Mouse (Mus musculus): ENCODE results near the gene Rae1. TPM values are rescaled to one million over a fixed set of nuclear protein-coding genes. Genes with fewer than 3 reads are reported as not detected.
A peak's percentile ranks its signal among the peaks of the same experiment; 100 is the strongest.

The Rae1 gene
- polyA plus RNA-seq, 2 experiments, result 123 to 130 TPM

DNA sequence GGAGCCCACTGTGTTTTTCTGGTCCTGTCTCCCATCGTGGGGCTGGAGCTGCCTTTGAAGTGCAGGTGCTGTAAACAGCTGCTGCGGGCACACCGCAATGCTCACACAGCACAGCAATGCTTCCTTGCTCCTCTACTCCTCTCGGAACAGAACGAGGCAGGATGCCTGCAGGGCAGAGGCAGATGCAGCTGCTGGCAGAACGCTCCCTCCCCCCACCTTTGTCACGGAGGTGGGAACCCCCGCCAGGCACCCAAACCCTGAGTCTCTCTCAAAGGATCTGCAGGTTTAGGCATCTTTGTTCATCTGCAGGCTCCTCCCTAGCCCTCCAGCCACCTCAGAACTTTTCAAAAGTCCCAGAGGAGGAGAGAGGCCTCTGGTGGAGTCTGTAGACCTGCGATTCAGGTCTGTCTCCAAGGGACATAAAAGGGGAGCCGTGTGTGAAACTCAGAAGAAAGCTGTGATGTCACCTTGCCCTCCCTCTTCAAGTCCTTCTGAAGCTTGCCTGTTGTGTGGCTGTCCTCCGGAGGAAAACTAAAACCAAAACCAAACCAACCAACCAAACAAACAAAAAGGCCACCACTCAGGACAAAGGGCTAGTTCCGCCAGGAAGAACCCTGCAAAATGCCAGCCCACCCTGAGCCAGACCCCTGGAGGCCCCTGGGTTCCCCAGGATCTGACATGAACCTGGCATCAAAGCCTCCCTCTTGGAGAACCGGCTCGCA is 22.3 kb upstream of the Rae1 start, which contains the start of gene Spo11:
Gene Spo11 (plus strand): TSS at position 292 of the 722 bp plus-strand sequence.
- no peaks in the 10 kb centered on the region for H3K36me3 ChIP-seq (ENCODE audit: control insufficient read depth, insufficient read depth, low read length)
- peak; percentile 41; the same call in 1 of the 2 replicates for ATAC-seq (ENCODE audit: low FRiP score, low read depth)
- H3K27me3 ChIP-seq (ENCODE audit: control insufficient read depth, insufficient read depth, low read length), result no peaks in the 10 kb centered on the region
- peak within 1 kb of the TSS; percentile 27; the same call in 1 of the 2 replicates for H3K4me2 ChIP-seq (replicated peaks; ENCODE audit: low read depth, low read length, severe bottlenecking)
- 13% methylated on average over 14 of the region's 14 CpGs for WGBS
- peaks cover 15% of the 10 kb centered on the region for H3K4me1 ChIP-seq (ENCODE audit: control insufficient read depth, insufficient read depth, low read length)
- H3K9ac ChIP-seq (ENCODE audit: low read depth, low read length, severe bottlenecking), result peak within 1 kb of the TSS; percentile 38; the same call in 1 of the 2 replicates
- TF ChIP-seq POLR2A (IDR thresholded peaks at IDR 0.05; ENCODE audit: borderline replicate concordance, extremely low read depth, insufficient read depth, insufficient read length), result no peak
- H3K4me3 ChIP-seq (replicated peaks; ENCODE audit: low read length), result no peak within 1 kb of the TSS
- peak; percentile 52 for DNase-seq (ENCODE audit: low spot score)
- peaks cover 3% of the 10 kb centered on the region; the same call in 1 of the 2 replicates for H3K9me3 ChIP-seq (ENCODE audit: control insufficient read depth, low read length)
- no peak within 1 kb of the TSS for H3K27ac ChIP-seq (replicated peaks; ENCODE audit: low read depth, low read length)

DNA sequence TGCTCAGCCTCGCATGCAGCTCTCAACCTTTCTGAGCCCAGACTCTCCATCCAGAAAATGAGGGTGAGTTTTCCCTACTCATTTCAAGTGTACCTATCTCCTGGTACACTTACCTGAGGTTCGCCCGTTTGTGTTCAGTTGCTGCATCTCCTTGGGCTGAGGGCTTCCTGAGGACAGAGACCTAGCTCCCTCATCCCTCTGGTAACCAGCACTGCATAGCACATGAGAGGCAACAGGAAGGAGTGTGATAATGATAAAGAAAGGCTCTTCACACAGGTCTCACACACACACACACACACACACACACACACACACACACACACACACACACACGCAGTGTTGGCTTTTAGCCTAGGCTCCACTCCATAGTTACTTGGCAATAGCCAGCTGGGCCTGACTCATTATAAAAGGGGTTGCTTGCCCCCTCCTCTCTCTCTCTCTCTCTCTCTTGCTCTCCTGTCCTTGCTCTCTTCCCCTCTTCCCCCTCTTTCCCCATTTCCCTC is 21.7 kb upstream of the Rae1 start:
- Histone ChIP-seq H3K4me1 (ENCODE audit: control insufficient read depth, insufficient read depth, low read length) (peaks cover 15% of the 10 kb centered on the region), H3K4me2 (replicated peaks; ENCODE audit: low read depth, low read length, severe bottlenecking) (no peak overlapping the region), H3K9me3 (ENCODE audit: control insufficient read depth, low read length) (peaks cover 3% of the 10 kb centered on the region; the same call in 1 of the 2 replicates), H3K4me3 (replicated peaks; ENCODE audit: low read length) (no peak overlapping the region), H3K36me3 (ENCODE audit: control insufficient read depth, insufficient read depth, low read length) (no peaks in the 10 kb centered on the region), H3K27me3 (ENCODE audit: control insufficient read depth, insufficient read depth, low read length) (no peaks in the 10 kb centered on the region), H3K27ac (replicated peaks; ENCODE audit: low read depth, low read length) (no peak overlapping the region), H3K9ac (ENCODE audit: low read depth, low read length, severe bottlenecking) (no peak overlapping the region)
- 59% methylated on average over 3 of the region's 4 CpGs for WGBS
- DNase-seq (ENCODE audit: low spot score), result no peak
- TF ChIP-seq POLR2A (IDR thresholded peaks at IDR 0.05; ENCODE audit: borderline replicate concordance, extremely low read depth, insufficient read depth, insufficient read length), result no peak
- ATAC-seq (ENCODE audit: low FRiP score, low read depth), result no peak

DNA sequence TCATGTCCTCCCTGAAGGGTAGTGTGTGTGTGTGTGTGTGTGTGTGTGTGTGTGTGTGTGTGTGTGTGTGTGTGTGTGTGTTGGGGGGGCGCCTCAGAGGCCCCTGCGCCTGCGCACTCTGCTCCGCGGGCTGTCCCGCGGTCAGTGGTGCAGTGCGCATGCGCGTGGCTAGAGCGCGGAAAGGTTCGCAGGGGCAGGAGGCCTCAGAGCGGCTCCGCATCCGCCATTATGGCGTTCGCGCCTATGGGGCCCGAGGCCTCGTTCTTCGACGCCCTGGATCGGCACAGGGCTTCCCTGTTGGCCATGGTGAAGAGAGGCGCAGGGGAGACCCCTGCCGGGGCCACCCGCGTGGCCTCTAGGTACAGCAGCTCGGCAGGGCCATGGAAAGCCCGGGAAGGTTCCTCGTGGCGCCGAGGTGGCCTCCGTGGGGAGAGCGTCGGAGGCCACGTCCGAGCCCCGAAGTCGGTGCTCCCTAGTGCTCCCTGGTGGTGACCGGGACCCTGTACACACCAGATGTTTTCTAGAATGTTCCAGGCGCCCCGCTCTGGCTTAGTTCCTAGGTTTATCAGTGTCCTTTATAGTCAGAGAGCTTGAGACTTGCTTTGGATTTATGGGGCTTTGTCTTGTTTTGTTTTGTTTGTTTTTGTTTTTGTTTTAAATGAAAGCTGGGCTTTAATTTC is 20.1 kb upstream of the Rae1 start:
- H3K27ac ChIP-seq (replicated peaks; ENCODE audit: low read depth, low read length), result no peak overlapping the region
- ATAC-seq (ENCODE audit: low FRiP score, low read depth) (no peak), DNase-seq (ENCODE audit: low spot score) (no peak)
- H3K4me3 ChIP-seq (replicated peaks; ENCODE audit: low read length), result no peak overlapping the region
- no peak for TF ChIP-seq POLR2A (IDR thresholded peaks at IDR 0.05; ENCODE audit: borderline replicate concordance, extremely low read depth, insufficient read depth, insufficient read length)
- WGBS, result 93% methylated on average over 40 of the region's 43 CpGs
- no peak overlapping the region for H3K4me2 ChIP-seq (replicated peaks; ENCODE audit: low read depth, low read length, severe bottlenecking)
- H3K36me3 ChIP-seq (ENCODE audit: control insufficient read depth, insufficient read depth, low read length), result no peaks in the 10 kb centered on the region
- H3K27me3 ChIP-seq (ENCODE audit: control insufficient read depth, insufficient read depth, low read length), result no peaks in the 10 kb centered on the region
- peaks cover 3% of the 10 kb centered on the region; the same call in 1 of the 2 replicates for H3K9me3 ChIP-seq (ENCODE audit: control insufficient read depth, low read length)
- H3K9ac ChIP-seq (ENCODE audit: low read depth, low read length, severe bottlenecking), result no peak overlapping the region
- peaks cover 15% of the 10 kb centered on the region for H3K4me1 ChIP-seq (ENCODE audit: control insufficient read depth, insufficient read depth, low read length)

DNA sequence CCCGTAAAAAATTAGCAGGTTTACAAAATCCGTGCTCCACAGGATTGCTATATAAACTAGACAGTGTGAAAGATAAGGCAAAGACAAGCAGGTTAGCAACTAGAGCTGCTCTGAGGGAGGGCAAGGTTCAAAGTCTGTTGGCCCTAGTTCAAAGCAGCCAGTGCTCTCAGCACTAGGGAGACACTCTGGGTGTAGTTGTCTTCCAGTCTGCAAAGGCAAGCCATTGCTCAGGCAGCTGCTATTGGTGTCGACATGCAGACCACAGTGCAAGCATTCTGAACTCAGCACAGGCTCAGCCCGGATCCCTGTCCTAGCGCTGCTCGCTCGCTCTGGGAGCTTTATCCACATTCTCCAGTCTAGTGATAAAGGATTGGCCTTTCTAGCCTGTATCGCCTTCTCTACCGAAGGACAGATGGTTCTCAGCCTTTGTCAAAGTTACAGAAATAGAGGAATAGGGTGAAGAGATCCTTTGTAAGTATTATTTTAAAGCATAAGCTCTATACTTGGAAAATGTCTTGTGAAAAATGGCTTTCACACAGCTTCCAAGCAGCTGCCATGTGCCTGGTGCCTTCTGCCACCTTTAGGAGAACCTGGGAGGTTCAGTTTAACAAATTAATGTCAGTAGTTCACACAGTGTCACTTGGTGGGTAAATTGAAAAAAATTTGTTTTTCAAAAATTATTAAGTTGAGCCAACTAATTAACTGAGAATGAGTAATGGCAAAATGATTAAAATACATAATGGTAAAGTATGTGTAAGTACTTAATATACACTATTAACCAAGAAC is 16.9 kb upstream of the Rae1 start:
- ATAC-seq (ENCODE audit: low FRiP score, low read depth), result no peak
- no peak for TF ChIP-seq POLR2A (IDR thresholded peaks at IDR 0.05; ENCODE audit: borderline replicate concordance, extremely low read depth, insufficient read depth, insufficient read length)
- Histone ChIP-seq H3K9ac (ENCODE audit: low read depth, low read length, severe bottlenecking) (no peak overlapping the region), H3K4me3 (replicated peaks; ENCODE audit: low read length) (no peak overlapping the region), H3K4me2 (replicated peaks; ENCODE audit: low read depth, low read length, severe bottlenecking) (no peak overlapping the region), H3K9me3 (ENCODE audit: control insufficient read depth, low read length) (peaks cover 3% of the 10 kb centered on the region; the same call in 1 of the 2 replicates), H3K36me3 (ENCODE audit: control insufficient read depth, insufficient read depth, low read length) (no peaks in the 10 kb centered on the region), H3K27ac (replicated peaks; ENCODE audit: low read depth, low read length) (no peak overlapping the region), H3K27me3 (ENCODE audit: control insufficient read depth, insufficient read depth, low read length) (no peaks in the 10 kb centered on the region), H3K4me1 (ENCODE audit: control insufficient read depth, insufficient read depth, low read length) (peaks cover under 1% of the 10 kb centered on the region; the same call in 1 of the 2 replicates)
- WGBS, result 71% methylated on average over 9 of the region's 9 CpGs
- no peak for DNase-seq (ENCODE audit: low spot score)

DNA sequence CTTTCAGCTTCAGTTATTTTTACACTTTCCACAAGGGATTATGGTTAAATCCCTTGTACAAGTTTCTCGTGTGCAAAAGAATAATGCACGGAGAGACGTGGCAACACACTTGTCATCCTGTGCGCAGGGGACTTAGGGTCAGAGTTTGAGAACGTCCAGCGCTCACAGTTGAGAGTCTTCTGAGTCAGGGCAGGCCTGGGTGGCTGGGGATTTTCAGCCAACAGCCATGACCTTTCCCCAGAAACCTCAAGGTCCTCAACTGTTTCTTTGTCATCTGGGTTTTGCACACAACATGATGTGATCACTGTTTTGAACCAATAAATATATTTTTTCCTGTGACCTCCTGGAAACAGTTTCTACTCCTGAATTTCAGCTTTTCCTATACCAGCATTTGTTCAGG is 9.8 kb upstream of the Rae1 start:
- H3K4me3 ChIP-seq (replicated peaks; ENCODE audit: low read length), result no peak overlapping the region
- no peak for ATAC-seq (ENCODE audit: low FRiP score, low read depth)
- 80% methylated on average over 6 of the region's 6 CpGs for WGBS

More for the DNA sequence above, 9.8 kb upstream of the Rae1 start:
- no peak for DNase-seq (ENCODE audit: low spot score)
- no peak overlapping the region for H3K27ac ChIP-seq (replicated peaks; ENCODE audit: low read depth, low read length)
- no peak for TF ChIP-seq POLR2A (IDR thresholded peaks at IDR 0.05; ENCODE audit: borderline replicate concordance, extremely low read depth, insufficient read depth, insufficient read length)
- no peak overlapping the region for H3K4me2 ChIP-seq (replicated peaks; ENCODE audit: low read depth, low read length, severe bottlenecking)
- no peaks in the 10 kb centered on the region for H3K4me1 ChIP-seq (ENCODE audit: control insufficient read depth, insufficient read depth, low read length)
- H3K27me3 ChIP-seq (ENCODE audit: control insufficient read depth, insufficient read depth, low read length), result no peaks in the 10 kb centered on the region
- H3K36me3 ChIP-seq (ENCODE audit: control insufficient read depth, insufficient read depth, low read length), result no peaks in the 10 kb centered on the region
- no peaks in the 10 kb centered on the region for H3K9me3 ChIP-seq (ENCODE audit: control insufficient read depth, low read length)
- no peak overlapping the region for H3K9ac ChIP-seq (ENCODE audit: low read depth, low read length, severe bottlenecking)

Measured in limb, embryonic 14.5 days (tissue).